Mouse (Mus musculus): Measurements from ENCODE around the gene Adgb. TPM values are rescaled to one million over a fixed set of nuclear protein-coding genes. Genes with fewer than 3 reads are reported as not detected.

Gene Adgb
- total RNA-seq, 2 experiments from 2014 or later, result not detected

Other genes starting within 250 kb of the Adgb start
- 2.0 and 5.1 TPM in 2 replicates for gene Rab32, start 85.9 kb upstream of the Adgb start, total RNA-seq (2014; fragmentation: Nextera tagmentation)
- gene Rab32, start 85.9 kb upstream of the Adgb start, total RNA-seq (2017), result 7.3 and 10.8 TPM in 2 replicates
- not detected in 2 replicates for gene Gm10944, start 209.0 kb upstream of the Adgb start, total RNA-seq (2014; fragmentation: Nextera tagmentation)
- not detected in 2 replicates for gene Gm10944, start 209.0 kb upstream of the Adgb start, total RNA-seq (2017)